Comparison of ENCODE assay signal across 27 mouse cellular contexts in the genomic region with DNA sequence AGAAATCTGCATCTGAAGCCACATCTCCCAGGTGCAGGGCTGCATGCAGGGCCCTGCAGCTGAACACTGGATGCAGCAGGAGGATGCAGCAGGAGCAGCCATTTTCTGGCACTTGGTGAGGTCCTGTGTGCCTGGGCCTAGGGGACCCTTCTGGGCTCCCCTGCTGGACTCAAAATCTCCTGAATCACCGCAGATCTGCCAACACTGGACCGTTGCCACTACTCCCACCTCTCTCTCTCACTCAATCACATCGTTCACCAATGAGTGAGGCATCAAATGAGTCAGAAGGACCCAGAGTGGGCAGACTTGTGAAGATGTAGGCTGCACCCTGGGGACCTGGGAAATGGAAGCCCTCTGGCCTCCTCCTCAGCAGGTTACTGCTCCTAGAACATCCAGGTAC. TPM values are rescaled to one million over a fixed set of nuclear protein-coding genes. Genes with fewer than 3 reads are reported as not detected.
DNase-seq lines count a peak whose midpoint lies in the region; ATAC-seq and TF ChIP-seq lines count a peak whose summit lies in the region.
"Had no signal": no experiment of that assay in that cellular context is flagged by ENCODE, and none has a peak within 500 bp of the region (broad histone marks: within the 10 kb centered on the region; RNA-seq: fewer than 3 reads in every experiment).

No protein-coding gene starts in this region.

- WGBS in midbrain, embryonic 16.5 days, result 68% methylated on average over 3 of the region's 3 CpGs
- 69% methylated on average over 3 of the region's 3 CpGs for WGBS in midbrain, postnatal 0 days

- H3K4me2 ChIP-seq in midbrain, embryonic 16.5 days (ENCODE audit: low read length), result no peak overlapping the region
- H3K4me2 ChIP-seq in midbrain, postnatal 0 days (ENCODE audit: low read depth, low read length, poor library complexity, severe bottlenecking), result no peak overlapping the region
- H3K4me2 ChIP-seq: embryonic facial prominence, embryonic 12.5 days; kidney, embryonic 15.5 days; limb, embryonic 12.5 days; midbrain, embryonic 12.5 days had no signal

- intact Hi-C loops in left cerebral cortex, postnatal 10 days (cut with DNase I), result no loop called here

- H3K9ac ChIP-seq in midbrain, embryonic 16.5 days (ENCODE audit: low read depth, low read length), result 0 out of 2 replicates have a peak overlapping the region, but pooled peaks have one; percentile 8
- no peak overlapping the region for H3K9ac ChIP-seq in midbrain, postnatal 0 days (replicated peaks; ENCODE audit: low read length, poor library complexity, severe bottlenecking)
- H3K9ac ChIP-seq: embryonic facial prominence, embryonic 12.5 days; forebrain, postnatal 0 days; kidney, embryonic 15.5 days; limb, embryonic 12.5 days; liver, embryonic 14.5 days; midbrain, embryonic 12.5 days had no signal

- H3K4me3 ChIP-seq in midbrain, embryonic 16.5 days (ENCODE audit: low read depth, low read length), result no peak overlapping the region
- H3K4me3 ChIP-seq in midbrain, postnatal 0 days (ENCODE audit: low read depth, low read length), result no peak overlapping the region
- H3K4me3 ChIP-seq: embryonic facial prominence, embryonic 12.5 days; erythroblast, embryonic 14.5 days; kidney, embryonic 15.5 days; limb, embryonic 12.5 days; midbrain, embryonic 12.5 days; myocyte had no signal

- ATAC-seq in midbrain, embryonic 16.5 days, result no peak
- no peak for ATAC-seq in midbrain, postnatal 0 days (ENCODE audit: low FRiP score)
- ATAC-seq: forebrain, postnatal 0 days; intestine, postnatal 0 days had no signal

- DNase-seq in cerebellum, adult 9-11 months, result peak; percentile 40
- no peak for DNase-seq in cerebellum, postnatal 4 days (ENCODE audit: low spot score in 2 of 2)
- peak; percentile 44 to 55 for DNase-seq in left cerebral cortex, adult 18-20 months (ENCODE audit: low spot score in 2 of 2)
- no peak for DNase-seq in left cerebral cortex, postnatal 10 days (ENCODE audit: extremely low spot score in 1 of 2, low spot score in 2 of 2)
- DNase-seq in midbrain, postnatal 0 days (ENCODE audit: low spot score), result no peak
- peak; percentile 26 for DNase-seq in telencephalon, adult 2 months (ENCODE audit: low read depth, low spot score)
- DNase-seq: adrenal gland, postnatal 25 days; kidney, postnatal 4 days; thymus, postnatal 14 days had no signal

- TF ChIP-seq CTCF in midbrain, postnatal 0 days (IDR thresholded peaks at IDR 0.05), result no peak

- H3K9me3 ChIP-seq in midbrain, embryonic 16.5 days (replicated peaks; ENCODE audit: control insufficient read depth, low read length, poor library complexity, severe bottlenecking), result no peaks in the 10 kb centered on the region
- no peaks in the 10 kb centered on the region for H3K9me3 ChIP-seq in midbrain, postnatal 0 days (ENCODE audit: low read length)
- H3K9me3 ChIP-seq: embryonic facial prominence, embryonic 12.5 days; G1E; kidney, embryonic 15.5 days; limb, embryonic 12.5 days; midbrain, embryonic 12.5 days had no signal

- H3K27me3 ChIP-seq in midbrain, embryonic 16.5 days (ENCODE audit: control insufficient read depth, insufficient read depth, low read depth, low read length), result no peaks in the 10 kb centered on the region; the same call in 1 of the 2 replicates
- H3K27me3 ChIP-seq in midbrain, postnatal 0 days (ENCODE audit: insufficient read depth, low read length), result no peaks in the 10 kb centered on the region; the same call in 1 of the 2 replicates

- H3K36me3 ChIP-seq in midbrain, embryonic 16.5 days (ENCODE audit: control insufficient read depth, insufficient read depth, low read length), result no peaks in the 10 kb centered on the region
- H3K36me3 ChIP-seq in midbrain, postnatal 0 days (ENCODE audit: insufficient read depth, low read length), result no peaks in the 10 kb centered on the region
- H3K36me3 ChIP-seq: embryonic facial prominence, embryonic 12.5 days; G1E; kidney, embryonic 15.5 days; limb, embryonic 12.5 days; midbrain, embryonic 12.5 days had no signal

- H3K4me1 ChIP-seq in midbrain, embryonic 16.5 days (ENCODE audit: control insufficient read depth, insufficient read depth, low read length), result peaks cover 11% of the 10 kb centered on the region
- H3K4me1 ChIP-seq in midbrain, postnatal 0 days (ENCODE audit: insufficient read depth, low read length), result peaks cover 1% of the 10 kb centered on the region; the same call in 1 of the 2 replicates
- H3K4me1 ChIP-seq: embryonic facial prominence, embryonic 12.5 days had no signal

- H3K27ac ChIP-seq in midbrain, embryonic 16.5 days (ENCODE audit: low read length), result no peak overlapping the region
- H3K27ac ChIP-seq in midbrain, postnatal 0 days (ENCODE audit: low read depth, low read length), result no peak overlapping the region
- H3K27ac ChIP-seq: embryonic facial prominence, embryonic 12.5 days; hindbrain, postnatal 0 days; kidney, embryonic 15.5 days; limb, embryonic 12.5 days; liver, embryonic 14.5 days; midbrain, embryonic 12.5 days; stomach, postnatal 0 days had no signal

RNA-seq across cellular contexts. Expression of gene Sstr3, which starts 3.4 kb away (rescaled TPM):
- 10 to 100 TPM; 22.1 to 25.2 TPM for total RNA-seq in left cerebral cortex, adult 18-20 months (2021)
- total RNA-seq in left cerebral cortex, postnatal 10 days (2021), result 10 to 100 TPM; 12.9 to 14.4 TPM
- 0.15 and 0.16 TPM in 2 replicates for polyA plus RNA-seq in midbrain, embryonic 16.5 days (2015; fragmentation: Nextera tagmentation; extraction: Ambion mirVana)
- 1.1 and 2.4 TPM in 2 replicates for total RNA-seq in midbrain, postnatal 0 days (2014; rRNA removed)
- polyA plus RNA-seq in midbrain, postnatal 0 days (2015; fragmentation: Nextera tagmentation; extraction: Ambion mirVana), result 0.49 and 0.65 TPM in 2 replicates
- total RNA-seq: common myeloid progenitor, adult 5-6 weeks; granulocyte monocyte progenitor cell, adult 5-6 weeks; heart, postnatal 36 days; neutrophil, adult 5-6 weeks had no signal
- polyA plus RNA-seq: embryonic facial prominence, embryonic 12.5 days; erythroblast, embryonic 14.5 days; G1E; myocyte had no signal

RNA-seq across cellular contexts. Expression of gene C1qtnf6, which starts 9.8 kb away (rescaled TPM):
- 1 to 10 TPM in 1 of 2 experiments, under 1 TPM in 1; 0.84 to 1.3 TPM for total RNA-seq in left cerebral cortex, adult 18-20 months (2021)
- 10 to 100 TPM; 14.4 to 15.9 TPM for total RNA-seq in left cerebral cortex, postnatal 10 days (2021)
- polyA plus RNA-seq in midbrain, embryonic 16.5 days (2015; fragmentation: Nextera tagmentation; extraction: Ambion mirVana), result 6.7 and 7.8 TPM in 2 replicates
- total RNA-seq in midbrain, postnatal 0 days (2014; rRNA removed), result 2.4 and 2.7 TPM in 2 replicates
- 8.6 and 10.4 TPM in 2 replicates for polyA plus RNA-seq in midbrain, postnatal 0 days (2015; fragmentation: Nextera tagmentation; extraction: Ambion mirVana)
- polyA plus RNA-seq: erythroblast, embryonic 14.5 days; G1E had no signal

RNA-seq across cellular contexts. Expression of gene Rac2, which starts 31.5 kb away (rescaled TPM):
- total RNA-seq in left cerebral cortex, adult 18-20 months (2021), result 1 to 10 TPM; 2.9 to 4.6 TPM
- total RNA-seq in left cerebral cortex, postnatal 10 days (2021), result 1 to 10 TPM; 1.6 to 2.1 TPM
- polyA plus RNA-seq in midbrain, embryonic 16.5 days (2015; fragmentation: Nextera tagmentation; extraction: Ambion mirVana), result 1.8 and 2.3 TPM in 2 replicates
- 1.7 and 2.6 TPM in 2 replicates for total RNA-seq in midbrain, postnatal 0 days (2014; rRNA removed)
- polyA plus RNA-seq in midbrain, postnatal 0 days (2015; fragmentation: Nextera tagmentation; extraction: Ambion mirVana), result 4.3 and 4.9 TPM in 2 replicates
- polyA plus RNA-seq: myocyte had no signal

RNA-seq across cellular contexts. Expression of gene Il2rb, which starts 46.0 kb away (rescaled TPM):
- total RNA-seq in left cerebral cortex, adult 18-20 months (2021), result under 1 TPM in 1 of 2 experiments, not detected in 1; 0.28 TPM
- under 1 TPM in 1 of 2 experiments, not detected in 1; 0.17 TPM for total RNA-seq in left cerebral cortex, postnatal 10 days (2021)
- polyA plus RNA-seq in midbrain, embryonic 16.5 days (2015; fragmentation: Nextera tagmentation; extraction: Ambion mirVana), result 0.20 TPM in 1 of 2 replicates, not detected in the other
- total RNA-seq in midbrain, postnatal 0 days (2014; rRNA removed), result 0.33 and 0.38 TPM in 2 replicates
- 0.19 and 0.22 TPM in 2 replicates for polyA plus RNA-seq in midbrain, postnatal 0 days (2015; fragmentation: Nextera tagmentation; extraction: Ambion mirVana)
- total RNA-seq: granulocyte monocyte progenitor cell, adult 5-6 weeks had no signal
- polyA plus RNA-seq: G1E; heart, embryonic 11.5 days; midbrain, embryonic 12.5 days had no signal

RNA-seq across cellular contexts. Expression of gene Cyth4, which starts 55.8 kb away (rescaled TPM):
- 10 to 100 TPM; 10.1 to 10.4 TPM for total RNA-seq in left cerebral cortex, adult 18-20 months (2021)
- total RNA-seq in left cerebral cortex, postnatal 10 days (2021), result 10 to 100 TPM; 10.4 to 11.6 TPM
- polyA plus RNA-seq in midbrain, embryonic 16.5 days (2015; fragmentation: Nextera tagmentation; extraction: Ambion mirVana), result 5.0 and 5.3 TPM in 2 replicates
- total RNA-seq in midbrain, postnatal 0 days (2014; rRNA removed), result 5.9 and 7.2 TPM in 2 replicates
- 4.5 and 6.3 TPM in 2 replicates for polyA plus RNA-seq in midbrain, postnatal 0 days (2015; fragmentation: Nextera tagmentation; extraction: Ambion mirVana)

Comparison
In these comparisons a context has a peak if more than half of its experiments do, and no peak if none do; other contexts are left out.
1. DNase-seq: peak in cerebellum, adult 9-11 months (single experiment), left cerebral cortex, adult 18-20 months (2 of 2) and telencephalon, adult 2 months (single experiment); none in cerebellum, postnatal 4 days (0 of 2), left cerebral cortex, postnatal 10 days (0 of 2) and midbrain, postnatal 0 days (single experiment).